Mouse (Mus musculus): ENCODE measurements at regions not wholly inside any gene's neighbourhood (a gene's known extent, or its start where the extent isn't known, plus 50 kb on each side); places are given as distances from the start of the nearest gene placed in this dataset.

GRCm38 (mm10) chr11:63722261-63722660 is 199.8 kb downstream of the Hs3st3b1 start:
- no peak for TF ChIP-seq POLR2A (IDR thresholded peaks at IDR 0.05; ENCODE audit: insufficient read length, low read depth)
- no peak for TF ChIP-seq MAX (IDR thresholded peaks at IDR 0.05; ENCODE audit: low read depth)
- TF ChIP-seq E2F4 (IDR thresholded peaks at IDR 0.05; ENCODE audit: insufficient read depth) = no peak
- TF ChIP-seq REST (IDR thresholded peaks at IDR 0.05; ENCODE audit: insufficient read depth, insufficient read length) = no peak

Data from myocyte (in vitro differentiated cells).